ENCODE assay signal across 8 mouse cellular contexts in genomic region chr11:72689551-72690510, GRCm38 (mm10). TPM values are rescaled to one million over a fixed set of nuclear protein-coding genes. Genes with fewer than 3 reads are reported as not detected.
DNase-seq lines count a peak whose midpoint lies in the region; ATAC-seq and TF ChIP-seq lines count a peak whose summit lies in the region.

Ankfy1 (plus strand) TSS chr11:72690006.

- H3K9ac ChIP-seq in embryonic facial prominence, embryonic 14.5 days (ENCODE audit: low read depth, low read length) = peak within 1 kb of the TSS; percentile 89
- H3K9ac ChIP-seq in heart, adult 2 months (ENCODE audit: low read depth, low read length) = peak within 1 kb of the TSS; percentile 85
- peak within 1 kb of the TSS; percentile 88 for H3K9ac ChIP-seq in limb, embryonic 13.5 days
- H3K9ac ChIP-seq in midbrain, embryonic 16.5 days (ENCODE audit: low read depth, low read length) = peak within 1 kb of the TSS; percentile 86

- under 1% methylated on average over 50 of the region's 56 CpGs for WGBS in embryonic facial prominence, embryonic 14.5 days
- under 1% methylated on average over 56 of the region's 56 CpGs for WGBS in heart, adult 2 months
- WGBS in limb, embryonic 13.5 days = under 1% methylated on average over 56 of the region's 56 CpGs
- WGBS in midbrain, embryonic 16.5 days = under 1% methylated on average over 56 of the region's 56 CpGs

- TF ChIP-seq EP300 in heart, adult 2 months (IDR thresholded peaks at IDR 0.05; ENCODE audit: insufficient read depth, low read depth, low read length) = no peak; the same call in 1 of the 2 replicates

- H3K4me1 ChIP-seq in embryonic facial prominence, embryonic 14.5 days (ENCODE audit: control insufficient read depth, insufficient read depth, low read length) = peaks cover 12% of the 10 kb centered on the region
- peaks cover 11% of the 10 kb centered on the region for H3K4me1 ChIP-seq in heart, adult 2 months (ENCODE audit: control insufficient read depth, insufficient read depth, low read length)
- peaks cover 27% of the 10 kb centered on the region for H3K4me1 ChIP-seq in limb, embryonic 13.5 days
- H3K4me1 ChIP-seq in midbrain, embryonic 16.5 days (ENCODE audit: control insufficient read depth, insufficient read depth, low read length) = peaks cover 31% of the 10 kb centered on the region

- peak; percentile 96 for DNase-seq in 3T3-L1 (ENCODE audit: low read depth, low spot score)
- peak; percentile 86 to 95 for DNase-seq in adrenal gland, postnatal 4 days (ENCODE audit: low spot score in 2 of 2)
- peak; percentile 97 for DNase-seq in embryonic facial prominence, embryonic 14.5 days (ENCODE audit: low spot score)
- DNase-seq in heart, adult 2 months = peak; percentile 97 to 99
- DNase-seq in kidney, adult 8-10 months = peak; percentile 96 to 99
- peak; percentile 98 to 99 for DNase-seq in spleen, postnatal 10 days (ENCODE audit: low spot score in 2 of 2)

- H3K27me3 ChIP-seq in embryonic facial prominence, embryonic 14.5 days (replicated peaks; ENCODE audit: control insufficient read depth, insufficient read depth, low read length) = no peaks in the 10 kb centered on the region
- H3K27me3 ChIP-seq in heart, adult 2 months (ENCODE audit: control insufficient read depth, insufficient read depth, low read length) = no peaks in the 10 kb centered on the region
- H3K27me3 ChIP-seq in limb, embryonic 13.5 days = no peaks in the 10 kb centered on the region
- H3K27me3 ChIP-seq in midbrain, embryonic 16.5 days (ENCODE audit: control insufficient read depth, insufficient read depth, low read depth, low read length) = no peaks in the 10 kb centered on the region

- H3K79me2 ChIP-seq in heart, adult 2 months (replicated peaks; ENCODE audit: control insufficient read depth, insufficient read depth, low read length) = peaks cover 12% of the 10 kb centered on the region

- H3K4me2 ChIP-seq in embryonic facial prominence, embryonic 14.5 days (ENCODE audit: low read depth, low read length) = peak within 1 kb of the TSS; percentile 92
- peak within 1 kb of the TSS; percentile 85 for H3K4me2 ChIP-seq in limb, embryonic 13.5 days (replicated peaks)
- H3K4me2 ChIP-seq in midbrain, embryonic 16.5 days (ENCODE audit: low read length) = peak within 1 kb of the TSS; percentile 83

- H3K9me3 ChIP-seq in embryonic facial prominence, embryonic 14.5 days (ENCODE audit: control insufficient read depth, low read length) = no peaks in the 10 kb centered on the region
- no peaks in the 10 kb centered on the region for H3K9me3 ChIP-seq in limb, embryonic 13.5 days
- no peaks in the 10 kb centered on the region for H3K9me3 ChIP-seq in midbrain, embryonic 16.5 days (replicated peaks; ENCODE audit: control insufficient read depth, low read length, poor library complexity, severe bottlenecking)

- no peak for TF ChIP-seq CTCF in heart, adult 2 months (IDR thresholded peaks at IDR 0.05)

- peak; percentile 97 for ATAC-seq in embryonic facial prominence, embryonic 14.5 days (ENCODE audit: low read depth)
- ATAC-seq in limb, embryonic 13.5 days (ENCODE audit: low FRiP score, low read depth) = peak; percentile 96
- peak; percentile 97 for ATAC-seq in midbrain, embryonic 16.5 days

- peaks cover 3% of the 10 kb centered on the region; the same call in 1 of the 2 replicates for H3K36me3 ChIP-seq in embryonic facial prominence, embryonic 14.5 days (ENCODE audit: control insufficient read depth, insufficient read depth, low read length)
- H3K36me3 ChIP-seq in heart, adult 2 months (ENCODE audit: control insufficient read depth, insufficient read depth, low read length) = peaks cover 13% of the 10 kb centered on the region
- H3K36me3 ChIP-seq in limb, embryonic 13.5 days = peaks cover 8% of the 10 kb centered on the region
- no peaks in the 10 kb centered on the region for H3K36me3 ChIP-seq in midbrain, embryonic 16.5 days (ENCODE audit: control insufficient read depth, insufficient read depth, low read length)

- peak; percentile 95 for TF ChIP-seq POLR2A in heart, adult 2 months (IDR thresholded peaks at IDR 0.05; ENCODE audit: insufficient read depth, low read depth, low read length)

- peak within 1 kb of the TSS; percentile 85 for H3K27ac ChIP-seq in embryonic facial prominence, embryonic 14.5 days (replicated peaks; ENCODE audit: low read depth, low read length)
- H3K27ac ChIP-seq in heart, adult 2 months = peak within 1 kb of the TSS; percentile 81
- H3K27ac ChIP-seq in limb, embryonic 13.5 days = peak within 1 kb of the TSS; percentile 76
- peak within 1 kb of the TSS; percentile 91 for H3K27ac ChIP-seq in midbrain, embryonic 16.5 days (ENCODE audit: low read length)

- H3K4me3 ChIP-seq in embryonic facial prominence, embryonic 14.5 days (ENCODE audit: low read depth, low read length) = peak within 1 kb of the TSS; percentile 85
- peak within 1 kb of the TSS; percentile 73 for H3K4me3 ChIP-seq in heart, adult 2 months
- H3K4me3 ChIP-seq in limb, embryonic 13.5 days = peak within 1 kb of the TSS; percentile 82
- peak within 1 kb of the TSS; percentile 86 for H3K4me3 ChIP-seq in midbrain, embryonic 16.5 days (ENCODE audit: low read depth, low read length)

- intact Hi-C loops in heart, adult 2 months (cut with DNase I) = loop anchor here (1.0 to 5.0 kb wide), 2 partner anchors 83 to 107 kb away; partner anchors contain the start of genes Cyb5d2, Ube2g1 and Zzef1

RNA-seq across cellular contexts. Expression of gene Ankfy1, which starts in this region (rescaled TPM):
- total RNA-seq in adrenal gland, postnatal 4 days (2021) = 10 to 100 TPM; 48.7 to 55.8 TPM
- polyA plus RNA-seq in embryonic facial prominence, embryonic 14.5 days (2014; fragmentation: Nextera tagmentation; extraction: Ambion mirVana) = 29.2 and 31.2 TPM in 2 replicates
- 10 to 100 TPM; 15.7 to 15.8 TPM for total RNA-seq in heart, adult 2 months (2021)
- 12.1 and 21.7 TPM in 2 replicates for polyA plus RNA-seq in heart, adult 2 months (2012; rRNA removed)
- 22.2 and 25.4 TPM in 2 replicates for polyA plus RNA-seq in limb, embryonic 13.5 days (2015; fragmentation: Nextera tagmentation; extraction: Ambion mirVana)
- 29.5 and 32.3 TPM in 2 replicates for polyA plus RNA-seq in midbrain, embryonic 16.5 days (2015; fragmentation: Nextera tagmentation; extraction: Ambion mirVana)

Comparison
In these comparisons a context has a peak if more than half of its experiments do, and no peak if none do; other contexts are left out.
1. Peak in every context shown above with its lines: DNase-seq, ATAC-seq, H3K4me3 ChIP-seq and H3K27ac ChIP-seq.